Mouse (Mus musculus) ovary, adult 2 months (tissue): Measurements from ENCODE around the gene Spint5. TPM values are rescaled to one million over a fixed set of nuclear protein-coding genes. Genes with fewer than 3 reads are reported as not detected.

Source experiments
- polyA plus RNA-seq: library from polyadenylated mRNA; depleted of rRNA; stranded (reverse); fragments of >200 nt; gene quantifications from 2 replicates; pipeline ENCODE4 v1.2.3, GENCODE M21; 2012; rRNA removed

Spint5 gene
- not detected in 2 replicates for polyA plus RNA-seq

DNA sequence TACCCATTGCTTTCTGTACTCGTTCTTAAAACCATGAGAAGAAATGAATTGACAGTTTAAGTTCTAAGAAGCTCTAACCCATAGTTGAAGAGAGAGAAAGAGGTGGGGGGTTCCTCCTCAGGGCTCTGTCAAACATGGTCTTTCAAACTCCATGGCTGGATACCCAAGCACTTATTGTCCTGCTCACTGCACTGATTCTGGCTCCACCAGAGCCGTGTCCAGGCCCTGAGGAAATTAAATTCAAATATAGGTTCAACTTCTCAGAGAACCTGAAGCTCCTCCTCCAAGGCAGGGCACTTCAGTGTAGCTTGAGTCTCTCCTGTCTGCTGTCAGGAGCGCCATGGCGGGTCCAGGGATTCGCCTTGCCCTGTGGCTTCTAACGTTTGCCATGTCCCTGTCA, at the start of gene Spint5:
Spint5 (plus strand) TSS at position 301 of the 400 bp plus-strand sequence.

DNA sequence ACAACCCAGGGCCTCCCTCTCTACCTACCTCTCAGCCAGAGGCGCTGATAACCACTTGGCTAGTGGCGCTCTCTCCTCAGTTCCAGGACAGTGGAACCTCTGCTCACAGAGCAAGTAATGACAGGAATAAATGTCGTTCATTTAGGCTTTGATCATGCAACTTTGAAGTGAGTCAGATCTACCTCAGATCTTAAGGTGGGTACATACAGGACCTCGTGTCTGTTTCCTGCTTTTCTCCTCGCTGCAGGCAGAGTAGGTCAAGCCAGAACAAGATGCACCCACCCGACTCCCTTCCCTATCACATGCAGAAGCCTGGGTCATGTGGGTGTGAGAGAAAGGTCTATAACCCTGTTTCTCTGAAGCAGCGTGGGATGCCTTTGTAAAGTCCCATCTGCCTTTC, 41.1 kb upstream of the Spint5 start, which contains the start of gene Wfdc11:
Wfdc11 (minus strand) TSS at position 101 of the 400 bp plus-strand sequence.

DNA sequence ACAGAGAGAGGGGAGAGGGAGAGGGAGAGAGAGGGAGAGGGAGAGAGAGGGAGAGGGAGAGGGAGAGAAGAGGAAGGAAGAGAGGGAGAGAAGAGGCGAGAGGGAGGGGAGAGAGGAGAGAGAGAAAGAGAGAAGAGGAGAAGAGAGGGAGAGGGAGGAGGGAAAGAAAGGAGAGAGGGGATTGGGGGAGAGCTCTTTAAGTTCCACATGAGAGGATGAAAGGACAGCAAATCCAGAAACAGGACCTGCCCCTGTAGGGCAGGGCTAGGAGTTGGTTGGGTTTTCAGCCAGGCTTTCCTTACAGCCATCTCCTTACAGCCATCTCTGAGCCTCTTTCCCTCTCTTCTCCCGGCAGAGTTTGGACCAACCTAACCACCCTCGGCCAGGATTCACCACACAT, 30.3 kb upstream of the Spint5 start, which contains the start of gene Wfdc13:
Wfdc13 (plus strand) TSS at position 301 of the 400 bp plus-strand sequence.

DNA sequence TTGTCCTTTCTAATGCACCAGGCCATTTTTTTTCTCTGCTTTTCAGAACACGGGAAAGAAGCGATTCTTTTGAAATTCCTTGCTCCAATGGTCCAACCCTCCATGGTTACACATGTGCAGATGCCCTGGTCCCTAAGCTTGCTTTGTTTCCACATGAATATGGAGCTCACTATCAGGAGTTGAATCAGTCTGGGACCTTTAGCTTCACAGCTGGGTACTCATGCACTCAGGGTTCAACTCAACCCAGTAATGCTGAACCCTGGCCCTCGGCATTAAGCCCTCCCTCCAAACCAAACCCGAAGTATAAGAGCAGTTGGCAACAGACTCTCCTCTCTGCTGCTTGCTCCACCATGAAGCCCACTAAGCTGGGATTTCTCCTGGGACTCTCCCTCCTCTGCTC, 16.9 kb upstream of the Spint5 start, which contains the start of gene Spint4:
Spint4 (plus strand) TSS at position 301 of the 400 bp plus-strand sequence.

DNA sequence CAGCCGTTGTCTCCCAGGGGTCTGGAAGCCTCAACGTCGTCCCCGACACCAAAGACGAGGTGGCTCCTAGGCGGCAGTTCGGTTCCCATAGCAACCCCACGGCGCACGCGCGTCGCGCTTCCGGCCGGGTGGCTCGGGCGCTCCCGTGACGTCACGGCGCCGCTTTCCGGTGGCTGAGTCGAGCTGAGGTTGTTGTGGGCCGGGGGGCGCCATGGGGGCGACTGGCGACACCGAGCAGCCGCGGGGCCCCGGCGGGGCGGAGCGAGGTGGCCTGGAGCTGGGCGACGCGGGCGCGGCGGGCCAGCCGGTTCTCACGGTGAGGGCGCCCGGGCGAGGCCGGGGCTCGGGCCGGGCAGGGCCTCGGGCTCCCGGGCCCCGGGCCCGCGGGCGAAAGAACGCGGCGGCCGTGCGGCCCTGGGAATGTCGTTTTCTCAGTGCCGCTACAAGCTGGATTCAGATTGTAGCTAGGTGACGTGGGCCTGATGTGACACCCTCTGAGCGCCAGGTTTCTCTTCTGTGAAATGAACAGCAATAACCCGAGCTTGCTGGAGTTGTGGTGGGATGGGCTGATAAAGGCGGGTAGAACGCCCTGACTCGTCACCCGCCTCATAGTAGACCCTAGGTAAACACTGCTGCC, 30.9 kb downstream of the Spint5 start, which contains the start of the genes Wfdc3 and Dnttip1:
Wfdc3 (minus strand) TSS at position 89 of the 637 bp plus-strand sequence.
Dnttip1 (plus strand) TSS at position 141 of the 637 bp plus-strand sequence.

Other genes starting within 250 kb of the Spint5 start
- gene Trp53tg5, start 241.6 kb upstream of the Spint5 start, polyA plus RNA-seq: not detected in 2 replicates
- gene Dbndd2, start 229.2 kb upstream of the Spint5 start, polyA plus RNA-seq: 82.7 and 94.8 TPM in 2 replicates
- gene Pigt, start 217.8 kb upstream of the Spint5 start, polyA plus RNA-seq: 211 and 273 TPM in 2 replicates
- gene Wfdc2, start 152.9 kb upstream of the Spint5 start, polyA plus RNA-seq: 222 and 266 TPM in 2 replicates
- gene Spint3, start 141.8 kb upstream of the Spint5 start, polyA plus RNA-seq: not detected in 2 replicates
- gene Wfdc6a, start 129.9 kb upstream of the Spint5 start, polyA plus RNA-seq: 1.2 TPM in 2 replicates
- gene Eppin, start 121.7 kb upstream of the Spint5 start, polyA plus RNA-seq: 1.6 and 1.7 TPM in 2 replicates
- gene Wfdc6b, start 101.8 kb upstream of the Spint5 start, polyA plus RNA-seq: 0.36 and 0.62 TPM in 2 replicates
- gene Wfdc8, start 101.7 kb upstream of the Spint5 start, polyA plus RNA-seq: 1.0 and 1.4 TPM in 2 replicates
- gene Wfdc16, start 76.5 kb upstream of the Spint5 start, polyA plus RNA-seq: 0.33 TPM in 1 of 2 replicates, not detected in the other
- gene Wfdc10, start 59.3 kb upstream of the Spint5 start, polyA plus RNA-seq: 44.5 and 78.3 TPM in 2 replicates
- not detected in 2 replicates for gene Wfdc9, start 58.7 kb upstream of the Spint5 start, polyA plus RNA-seq
- gene Wfdc11, start 41.2 kb upstream of the Spint5 start, polyA plus RNA-seq: not detected in 2 replicates
- gene Wfdc13, start 30.2 kb upstream of the Spint5 start, polyA plus RNA-seq: 0.49 and 0.74 TPM in 2 replicates
- gene Spint4, start 16.8 kb upstream of the Spint5 start, polyA plus RNA-seq: not detected in 2 replicates
- gene Wfdc3, start 30.6 kb downstream of the Spint5 start, polyA plus RNA-seq: 1.3 and 2.9 TPM in 2 replicates
- 70.1 and 74.7 TPM in 2 replicates for gene Dnttip1, start 30.7 kb downstream of the Spint5 start, polyA plus RNA-seq
- 63.8 and 111 TPM in 2 replicates for gene Ube2c, start 54.6 kb downstream of the Spint5 start, polyA plus RNA-seq
- 0.77 TPM in 1 of 2 replicates, not detected in the other for gene Tnnc2, start 64.7 kb downstream of the Spint5 start, polyA plus RNA-seq
- gene Snx21, start 70.5 kb downstream of the Spint5 start, polyA plus RNA-seq: 62.2 and 74.1 TPM in 2 replicates
- 55.4 and 62.0 TPM in 2 replicates for gene Acot8, start 89.6 kb downstream of the Spint5 start, polyA plus RNA-seq
- gene Zswim3, start 89.8 kb downstream of the Spint5 start, polyA plus RNA-seq: 4.4 and 4.9 TPM in 2 replicates
- 16.5 and 18.3 TPM in 2 replicates for gene Zswim1, start 107.4 kb downstream of the Spint5 start, polyA plus RNA-seq
- 0.44 and 0.46 TPM in 2 replicates for gene Spata25, start 113.2 kb downstream of the Spint5 start, polyA plus RNA-seq
- 262 and 403 TPM in 2 replicates for gene Ctsa, start 117.6 kb downstream of the Spint5 start, polyA plus RNA-seq
- gene Neurl2, start 118.2 kb downstream of the Spint5 start, polyA plus RNA-seq: 15.8 and 20.4 TPM in 2 replicates
- 173 and 213 TPM in 2 replicates for gene Pltp, start 142.4 kb downstream of the Spint5 start, polyA plus RNA-seq
- gene Pcif1, start 164.0 kb downstream of the Spint5 start, polyA plus RNA-seq: 46.6 and 47.4 TPM in 2 replicates
- gene Zfp335, start 196.5 kb downstream of the Spint5 start, polyA plus RNA-seq: 43.6 and 45.0 TPM in 2 replicates
- 9.3 and 10.8 TPM in 2 replicates for gene Mmp9, start 225.5 kb downstream of the Spint5 start, polyA plus RNA-seq
- 4.0 and 4.2 TPM in 2 replicates for gene Slc12a5, start 245.5 kb downstream of the Spint5 start, polyA plus RNA-seq